Mouse (Mus musculus) kidney, postnatal 4 days (tissue): ENCODE data around the gene Inip.

Source experiments
- DNase-seq, 2 experiments: peaks; one replicate each; pipeline ENCODE4 v3.0.0; 2021; ENCODE audit warnings: mixed read lengths in 2 of 2

The Inip gene

GRCm38 (mm10) chr4:59801489-59801888, at the start of gene Inip:
Inip (minus strand) TSS chr4:59801589.
- DNase-seq = no peak

- peak; percentile 85 for DNase-seq
These were observed 48.8 kb upstream of the Inip start for GRCm38 (mm10) chr4:59850181-59850580.

GRCm38 (mm10) chr4:59847447-59847846, 46.1 kb upstream of the Inip start:
- no peak for DNase-seq

- no peak for DNase-seq
These were observed 43.9 kb upstream of the Inip start for GRCm38 (mm10) chr4:59845245-59845637.

- DNase-seq = peak; percentile 19 to 43
These were observed 43.3 kb upstream of the Inip start for GRCm38 (mm10) chr4:59844460-59845244.

GRCm38 (mm10) chr4:59837659-59838058, 36.3 kb upstream of the Inip start:
- peak in 1 of 2 experiments; percentile 13 for DNase-seq

- DNase-seq = no peak
These were observed 31.4 kb upstream of the Inip start for GRCm38 (mm10) chr4:59832810-59833209.

DNA sequence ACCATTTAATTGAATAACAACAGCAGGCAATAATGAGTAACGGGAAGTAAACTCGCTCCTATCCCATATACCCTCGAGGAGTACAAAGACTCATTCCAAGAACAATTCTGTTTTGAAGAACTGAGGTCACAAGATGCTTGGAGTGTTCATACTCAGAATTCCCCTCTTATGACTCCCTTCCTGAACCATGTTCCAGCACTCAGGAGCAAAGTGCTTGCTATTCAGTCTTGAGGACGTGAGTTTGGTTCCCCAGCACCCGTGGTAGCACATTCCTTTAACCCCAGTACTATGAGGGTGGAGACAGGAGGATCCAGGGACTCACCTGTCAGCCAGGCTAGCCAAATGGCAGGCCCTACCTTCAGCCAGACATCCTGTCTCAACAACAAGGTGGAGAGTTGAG, 29.6 kb upstream of the Inip start:
- no peak for DNase-seq

- no peak for DNase-seq
These were observed 27.7 kb upstream of the Inip start for GRCm38 (mm10) chr4:59829072-59829471.

GRCm38 (mm10) chr4:59826381-59826780, 25.0 kb upstream of the Inip start:
- DNase-seq = no peak

DNA sequence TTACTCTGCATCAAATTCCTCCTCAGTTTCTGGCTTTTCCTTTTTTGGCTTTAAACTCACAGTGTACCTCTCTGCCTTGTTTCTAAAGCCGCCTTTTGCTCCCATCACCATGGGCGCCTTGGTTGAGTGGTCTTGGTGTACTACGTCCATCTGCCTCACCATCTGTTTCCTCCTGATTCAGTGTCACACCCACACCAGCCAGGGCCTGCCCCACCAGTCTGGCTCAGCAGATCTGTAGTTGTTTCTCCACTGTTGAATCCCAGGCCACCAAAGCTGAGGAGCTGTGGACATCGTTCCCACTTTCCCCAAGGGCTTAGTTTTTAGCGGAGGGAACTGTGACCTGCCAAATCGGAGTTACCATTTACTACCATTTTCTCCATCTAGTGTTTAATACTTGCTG, 24.2 kb upstream of the Inip start:
- no peak for DNase-seq

- no peak for DNase-seq
These were observed 23.5 kb upstream of the Inip start for GRCm38 (mm10) chr4:59824860-59825259.

- DNase-seq = peak in 1 of 2 experiments; percentile 31
These were observed 22.1 kb upstream of the Inip start for GRCm38 (mm10) chr4:59823470-59823869.

GRCm38 (mm10) chr4:59822119-59822518, 20.7 kb upstream of the Inip start:
- no peak for DNase-seq

- DNase-seq = no peak
These were observed 20.1 kb upstream of the Inip start for GRCm38 (mm10) chr4:59821516-59821915.

- peak; percentile 36 to 55 for DNase-seq
These were observed 18.2 kb upstream of the Inip start for GRCm38 (mm10) chr4:59819477-59820022.

DNA sequence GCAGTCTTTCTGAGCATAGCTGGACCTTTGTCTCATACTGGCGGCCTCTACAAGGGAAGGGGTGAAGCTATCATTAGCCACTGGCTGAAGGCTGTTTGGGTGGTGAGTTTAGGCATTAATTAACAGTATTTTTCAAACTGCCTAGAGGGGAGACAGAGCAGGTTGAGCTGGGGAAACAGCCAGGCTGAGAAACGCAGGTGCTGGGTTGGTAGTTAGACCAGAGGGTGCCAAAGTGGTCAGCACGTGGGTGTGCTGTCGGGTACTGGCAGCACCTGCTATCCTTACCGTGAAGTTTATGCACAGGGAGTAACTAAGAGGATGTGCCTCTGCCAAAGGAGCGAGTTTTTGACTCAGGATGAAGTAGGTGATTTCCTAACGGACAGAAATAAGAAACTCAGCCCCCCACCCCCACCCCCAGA, 17.7 kb upstream of the Inip start:
- peak; percentile 35 to 58 for DNase-seq

GRCm38 (mm10) chr4:59818498-59818897, 17.1 kb upstream of the Inip start:
- no peak for DNase-seq

DNA sequence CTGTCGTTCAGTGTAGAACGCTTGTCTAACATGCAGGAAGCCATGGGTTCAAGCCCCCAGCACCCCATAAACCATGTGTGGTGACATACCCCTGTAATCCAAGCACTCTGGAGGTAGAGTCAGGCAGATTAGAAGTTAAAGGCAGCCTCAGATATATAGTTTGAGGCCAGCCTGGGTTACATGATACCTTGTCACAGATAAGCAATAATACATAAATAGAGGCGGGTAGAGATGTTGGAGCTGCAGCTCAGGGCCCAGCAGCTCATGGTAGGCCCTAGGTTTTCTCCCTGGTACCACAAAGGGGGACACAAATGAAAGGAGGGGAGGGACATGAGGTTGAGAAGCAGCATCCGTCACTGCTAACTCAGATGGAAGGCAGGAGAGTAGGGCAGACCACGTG, 16.4 kb upstream of the Inip start:
- DNase-seq = no peak

GRCm38 (mm10) chr4:59816477-59816876, 15.1 kb upstream of the Inip start:
- no peak for DNase-seq

DNA sequence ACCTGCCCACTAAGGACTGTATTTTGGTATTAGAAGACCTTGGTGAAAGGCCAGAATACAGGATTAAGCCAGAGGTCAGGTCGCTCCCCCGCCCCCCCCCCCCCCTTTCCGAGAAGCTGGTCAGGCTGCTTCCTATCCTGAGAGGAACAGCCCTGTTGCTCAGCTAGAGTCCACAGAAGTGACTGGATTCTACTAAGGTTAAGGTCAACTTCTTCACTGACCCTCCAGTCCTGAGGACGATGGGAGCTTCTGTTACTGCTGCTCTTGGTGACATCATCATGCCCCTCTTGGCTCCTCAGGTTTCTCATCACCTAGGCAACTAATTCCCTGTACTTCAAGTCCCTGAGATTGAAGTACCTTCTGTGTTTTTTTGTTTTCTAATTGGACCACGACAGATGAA, 14.6 kb upstream of the Inip start:
- no peak for DNase-seq

DNA sequence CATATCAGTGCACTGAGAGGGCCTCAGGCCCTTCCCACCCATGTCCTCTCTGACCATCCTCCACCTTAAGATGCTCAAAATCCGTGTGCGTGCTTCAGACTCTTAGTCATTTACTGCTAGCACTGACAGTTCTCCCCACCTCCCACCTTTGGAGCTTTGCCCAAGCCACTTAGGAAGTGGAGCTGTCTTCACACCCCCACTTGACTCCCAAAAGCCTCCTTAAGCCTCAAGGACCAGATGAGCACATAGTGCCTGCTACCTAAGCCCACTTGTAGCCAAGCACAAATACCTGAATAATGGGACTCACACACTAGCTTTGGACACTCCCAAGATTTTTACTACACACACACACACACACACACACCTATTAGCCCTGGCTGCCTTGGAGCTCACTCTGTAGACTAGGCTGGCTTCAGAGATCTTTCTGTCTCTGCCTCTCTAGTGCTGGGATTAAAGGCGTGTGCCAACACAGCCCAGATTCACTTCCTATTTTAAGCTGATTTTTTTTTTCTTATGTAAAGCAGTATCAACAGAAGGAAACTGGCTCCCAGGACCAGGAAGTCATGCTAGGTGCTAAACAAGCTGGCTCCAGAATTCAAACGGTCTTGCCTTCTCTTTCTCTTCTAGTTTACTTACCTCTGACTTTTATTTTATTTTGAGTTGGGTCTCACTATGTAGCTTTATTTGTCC, 13.9 kb upstream of the Inip start:
- no peak for DNase-seq

DNA sequence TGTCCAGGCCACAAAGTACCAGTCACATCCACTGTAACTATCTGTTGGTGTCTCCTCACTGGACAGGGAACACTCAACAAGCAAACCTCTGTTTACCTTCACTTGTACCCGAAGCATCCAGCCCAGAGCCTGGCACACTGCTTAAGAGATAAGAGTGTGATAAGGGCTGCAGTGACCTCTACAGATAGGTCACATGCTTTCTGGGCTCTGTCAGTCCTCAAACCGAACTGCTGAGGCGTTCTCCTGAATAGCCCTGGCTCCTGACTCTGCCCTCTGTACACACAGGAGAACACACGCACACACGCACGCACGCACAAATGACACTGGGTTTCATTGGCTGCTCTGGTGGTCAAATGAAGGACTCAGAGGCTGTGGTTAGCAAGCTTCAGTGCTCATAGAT, 12.7 kb upstream of the Inip start:
- no peak for DNase-seq

GRCm38 (mm10) chr4:59808396-59808795, 7.0 kb upstream of the Inip start:
- peak; percentile 39 to 50 for DNase-seq
